Mouse (Mus musculus) bone marrow macrophage, adult 2 months (primary cell): ENCODE measurements around the gene Aamp.
"Not testable (repeated sequence)": the region's sequence is repeated elsewhere in the genome, so short reads cannot be mapped to it uniquely, and the experiment has no call there.

Source experiments
- CTCF ChIP-seq: IDR thresholded peaks from 2 replicates; pipeline ENCODE4 v1.5.1; 2012; ENCODE audit warnings: low read depth, mild to moderate bottlenecking, low read length, moderate library complexity
- POLR2A ChIP-seq: IDR thresholded peaks from 2 replicates; pipeline ENCODE4 v1.6.1; 2012; ENCODE audit warnings: mild to moderate bottlenecking, low read depth, low read length, borderline replicate concordance

DNA sequence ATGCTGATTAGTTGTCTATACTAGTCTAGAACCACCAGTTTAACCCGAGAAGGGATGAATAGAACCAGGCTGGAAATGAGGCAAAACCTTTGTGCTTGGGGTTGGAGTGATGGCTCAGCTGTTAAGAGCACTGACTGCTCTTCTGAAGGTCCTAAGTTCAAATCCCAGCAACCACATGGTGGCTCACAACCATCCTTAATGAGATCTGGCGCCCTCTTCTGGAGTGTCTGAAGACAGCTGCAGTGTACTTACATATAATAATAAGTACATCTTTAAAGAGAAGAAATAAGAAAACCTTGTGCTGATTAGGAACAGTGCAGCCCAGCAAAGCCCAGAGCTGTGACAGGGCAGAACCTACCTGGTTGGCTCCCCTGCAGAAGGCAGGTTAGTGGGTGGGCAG, 42.4 kb upstream of the Aamp start:
- TF ChIP-seq POLR2A: not testable (repeated sequence)
- TF ChIP-seq CTCF: 0 out of 2 replicates have a peak, but pooled peaks have one; percentile 20
